Mouse (Mus musculus): ENCODE data around the gene Plekha7.

- TF ChIP-seq CTCF (IDR thresholded peaks at IDR 0.05; ENCODE audit: control insufficient read depth, insufficient read depth, low read length) (no peak), POLR2A (IDR thresholded peaks at IDR 0.05; ENCODE audit: borderline replicate concordance, control insufficient read depth, low read depth, low read length) (no peak)
Observed at GRCm38 (mm10) chr7:116223010-116223783, 85.0 kb downstream of the Plekha7 start.

Measured in bone marrow, adult 2 months (tissue).